Mouse (Mus musculus) layer of hippocampus, adult 8-10 months (tissue): ENCODE measurements around the gene Rxylt1. TPM values are rescaled to one million over a fixed set of nuclear protein-coding genes. Genes with fewer than 3 reads are reported as not detected.

ENCODE experiments used
- DNase-seq, 2 experiments: peaks; one replicate each; pipeline ENCODE4 v3.0.0; 2022; ENCODE audit warnings: low spot score in 2 of 2
- total RNA-seq, 4 experiments: library from RNA; stranded (reverse); gene quantifications; 2 replicates each; pipeline ENCODE4 v1.2.4; 2022

The Rxylt1 gene
- total RNA-seq, result 10 to 100 TPM; 32.1 to 45.4 (median 38.4) TPM

DNA sequence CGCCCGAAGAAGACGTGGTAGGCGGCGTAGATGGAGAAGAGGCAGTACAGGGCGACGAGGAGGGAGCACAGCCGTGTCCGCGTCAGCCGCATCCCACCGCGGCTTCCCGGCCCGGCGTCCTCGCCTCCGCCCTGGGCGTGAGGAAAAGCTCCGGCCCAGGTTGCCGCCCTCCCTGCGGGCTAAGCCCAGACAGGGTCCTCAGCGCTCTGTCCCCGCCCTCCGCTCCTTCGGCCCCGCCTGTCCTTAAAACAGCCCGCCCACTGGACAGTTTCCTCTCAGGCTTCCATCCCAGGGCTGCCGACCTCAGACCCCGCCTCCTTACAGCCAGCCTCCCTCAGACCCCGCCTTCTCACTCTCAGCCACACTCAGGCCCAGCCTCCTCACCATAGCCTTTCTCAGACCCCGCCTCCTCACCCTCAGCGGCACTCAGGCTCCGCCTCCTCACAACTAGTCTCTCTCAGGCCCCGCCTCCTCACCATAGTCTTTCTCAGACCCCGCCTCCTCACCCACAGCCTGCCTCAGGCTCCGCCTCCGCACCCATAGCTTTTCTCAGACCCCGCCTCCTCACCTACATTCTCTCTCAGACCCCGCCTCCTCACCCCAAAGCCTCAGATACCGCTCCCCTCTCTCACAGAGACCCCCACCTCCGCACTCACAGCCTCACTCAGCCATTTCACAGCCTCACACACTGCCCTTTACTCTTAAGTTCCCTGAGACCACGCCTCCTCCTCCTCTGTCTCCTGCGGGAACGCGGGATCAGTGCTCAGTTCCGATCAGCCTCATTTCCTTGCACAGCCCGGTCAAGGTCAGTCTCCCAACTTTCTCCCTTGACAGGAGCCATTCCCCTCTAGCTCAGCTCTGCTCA, at the start of gene Rxylt1:
Rxylt1 (minus strand) TSS at position 392 of the 865 bp plus-strand sequence.
- peak; percentile 93 to 95 for DNase-seq

DNA sequence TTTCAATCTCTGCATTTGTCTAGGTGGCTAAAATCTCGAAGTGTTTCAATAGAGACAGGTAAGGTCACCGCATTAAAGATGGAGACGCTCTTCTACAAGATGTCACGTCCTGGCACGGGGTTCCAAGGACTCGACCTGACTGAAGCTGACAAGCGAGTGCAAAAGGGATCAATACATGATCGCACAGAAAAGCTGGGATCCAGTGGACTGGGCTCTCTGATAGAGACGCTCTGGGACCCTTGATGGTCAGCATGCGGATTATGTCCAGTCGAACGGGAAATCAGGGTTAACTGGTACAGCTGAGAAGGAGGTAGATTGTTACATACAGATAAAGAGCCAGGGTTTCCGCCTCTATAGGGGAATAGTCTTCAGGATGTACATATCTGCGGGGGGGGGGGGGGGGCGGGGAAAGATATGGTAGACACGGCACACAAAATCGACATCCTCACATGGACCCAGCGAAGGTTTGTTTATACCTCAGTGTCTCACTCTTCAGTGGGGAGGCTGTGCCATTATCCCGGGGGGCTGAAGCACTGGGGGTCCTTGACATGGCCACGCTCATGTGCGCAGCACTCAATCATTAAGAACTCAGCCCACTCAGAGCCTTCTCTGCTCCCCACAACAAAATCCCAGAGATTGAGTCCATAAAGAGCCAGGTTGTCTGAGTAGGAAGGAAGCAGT, 24.3 kb upstream of the Rxylt1 start:
- DNase-seq, result no peak

DNA sequence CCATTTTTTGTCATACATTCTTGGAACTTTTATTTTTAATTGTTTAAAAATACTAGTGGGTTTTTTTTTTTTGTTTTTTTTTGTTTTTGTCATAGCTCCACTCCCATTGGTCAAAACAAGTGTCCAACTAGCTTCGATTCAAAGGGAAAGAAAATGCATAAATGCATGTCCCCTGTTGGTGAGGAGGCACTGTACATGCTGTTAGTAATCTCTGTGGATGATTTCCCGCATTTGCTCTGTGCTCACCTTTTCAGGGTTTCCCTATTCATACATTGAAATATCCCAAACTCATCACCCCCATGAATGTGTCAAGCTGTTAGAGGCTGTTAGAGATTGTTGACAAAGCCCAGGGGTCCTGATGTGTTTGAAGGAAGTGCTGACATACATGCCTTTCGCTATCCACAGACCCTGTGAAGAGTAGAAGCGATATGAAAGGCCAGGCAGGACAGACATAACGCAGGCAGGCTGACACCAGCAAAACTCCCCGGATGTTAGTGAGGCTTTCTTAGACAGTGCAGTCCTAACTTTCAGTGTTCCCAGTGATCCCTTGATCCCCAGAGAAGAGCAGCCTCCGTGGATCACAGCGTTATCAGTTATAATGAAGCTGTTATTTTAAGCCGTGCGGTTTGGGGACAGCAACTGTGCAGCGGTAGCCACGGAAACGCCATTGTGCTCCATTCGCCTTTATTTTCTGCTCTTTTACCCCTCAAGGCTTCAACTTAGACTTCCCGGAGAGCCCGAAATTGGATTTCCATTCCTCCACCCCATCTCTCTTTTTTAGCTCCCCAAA, 23.5 kb upstream of the Rxylt1 start:
- no peak for DNase-seq

DNA sequence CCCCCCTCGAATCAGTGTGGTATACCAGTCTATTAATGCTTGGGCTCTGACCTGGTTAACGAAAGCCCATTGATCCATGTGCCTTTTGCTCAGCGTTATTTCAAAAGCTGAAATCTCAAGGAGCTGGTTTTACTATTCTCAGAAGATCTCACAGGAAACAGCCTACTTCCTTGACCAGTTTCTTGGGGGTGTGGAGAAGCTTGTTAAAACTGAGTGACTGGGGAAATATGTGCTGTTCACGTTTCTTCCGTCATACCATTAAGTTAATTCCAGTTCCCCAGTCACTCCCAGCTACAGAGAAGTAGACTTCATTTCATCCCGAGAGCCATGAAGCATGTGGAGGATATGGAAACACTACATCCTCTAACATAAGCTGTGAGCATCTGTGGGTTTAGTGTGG, 22.3 kb upstream of the Rxylt1 start:
- no peak for DNase-seq

DNA sequence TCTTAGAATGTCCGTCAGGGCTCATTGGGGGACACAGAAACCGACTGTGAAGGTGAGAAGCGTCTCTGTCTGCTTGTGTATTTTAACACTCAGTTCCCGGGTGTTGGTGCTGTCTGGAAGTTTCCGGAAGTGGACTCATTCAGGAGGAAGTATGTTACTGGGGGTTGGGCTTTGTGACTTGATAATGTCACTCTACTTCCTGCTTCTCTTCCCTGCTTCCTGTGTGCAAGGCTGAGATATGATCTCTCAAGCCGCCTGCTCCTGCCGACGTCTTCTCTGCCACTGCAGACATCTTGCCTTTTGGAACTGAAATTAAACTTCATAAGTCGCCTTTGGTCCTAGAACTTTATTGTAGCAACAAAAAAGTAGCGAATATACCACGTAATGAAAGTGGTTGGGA, 19.5 kb upstream of the Rxylt1 start:
- no peak for DNase-seq

DNA sequence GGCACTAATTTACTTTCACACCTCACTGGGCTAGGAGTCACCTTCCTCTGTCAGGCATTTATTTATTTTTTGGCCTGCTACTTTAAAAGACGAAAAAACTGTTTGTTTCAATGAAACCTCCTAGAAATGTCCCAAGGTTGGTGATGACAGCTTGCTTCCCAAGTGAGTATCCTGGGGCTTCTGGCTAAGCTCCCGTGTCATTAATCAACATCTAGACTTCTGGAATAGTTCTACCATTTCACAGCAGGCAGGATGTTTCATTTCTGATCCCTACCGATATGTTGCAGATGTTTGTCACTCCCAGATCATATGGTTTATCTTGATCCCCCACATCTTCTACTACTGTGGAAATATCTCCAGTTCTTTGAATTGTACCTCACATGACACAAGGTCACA, 9.5 kb upstream of the Rxylt1 start:
- DNase-seq, result no peak

DNA sequence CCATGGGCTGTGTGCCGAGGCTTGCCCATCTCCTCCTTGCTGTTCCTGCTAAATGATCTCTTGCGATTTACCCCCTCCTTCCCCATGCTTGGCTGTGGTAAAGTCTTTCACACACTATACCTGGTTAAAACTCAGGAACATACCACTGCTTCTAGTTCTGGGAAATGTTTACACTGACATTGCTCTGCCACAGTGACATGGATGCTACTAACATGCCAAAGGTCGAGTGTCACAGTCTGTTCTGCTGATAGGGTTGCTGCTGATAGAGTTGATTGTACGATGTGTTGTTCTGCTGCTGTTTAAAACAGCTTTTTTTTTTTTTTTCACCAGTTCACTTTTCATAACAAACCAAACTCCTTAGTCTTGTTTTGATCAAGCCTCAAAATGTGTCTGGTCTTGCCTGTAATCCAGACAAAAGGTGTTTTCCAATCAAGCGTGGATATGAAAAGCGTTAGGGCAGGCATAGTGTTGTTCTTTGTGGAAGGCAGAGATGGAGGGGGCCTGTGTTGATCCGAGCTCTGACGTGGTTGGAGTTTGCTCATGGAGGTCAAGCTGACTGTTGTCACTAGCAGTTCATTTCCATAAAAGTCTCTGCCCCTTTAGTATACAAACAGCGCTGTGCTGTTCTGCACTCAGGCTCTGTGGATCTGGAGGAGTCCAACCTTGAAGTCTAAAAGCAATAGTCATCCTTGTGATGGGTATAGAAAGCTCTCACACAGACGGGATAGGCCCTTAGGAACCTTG, 8.9 kb upstream of the Rxylt1 start:
- no peak for DNase-seq

DNA sequence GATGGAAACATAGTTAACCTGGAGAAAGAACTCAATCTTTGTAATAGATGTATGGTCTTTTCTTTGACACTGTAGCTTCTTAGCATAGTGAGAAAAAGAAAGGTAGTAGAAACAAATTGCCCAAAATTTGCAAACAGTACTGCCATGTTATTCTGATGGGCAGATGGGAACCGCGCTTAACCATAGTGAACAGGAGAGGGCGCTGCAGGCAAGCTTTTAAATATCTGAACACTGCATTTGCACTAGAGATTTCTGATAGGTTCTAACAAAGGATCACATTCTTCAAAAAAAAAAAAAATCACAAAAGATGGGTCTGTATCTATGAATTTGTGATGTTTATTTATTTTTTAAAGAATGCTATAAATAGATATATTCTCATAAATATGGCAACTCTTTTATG, 8.2 kb upstream of the Rxylt1 start:
- DNase-seq, result peak; percentile 39 to 80

DNA sequence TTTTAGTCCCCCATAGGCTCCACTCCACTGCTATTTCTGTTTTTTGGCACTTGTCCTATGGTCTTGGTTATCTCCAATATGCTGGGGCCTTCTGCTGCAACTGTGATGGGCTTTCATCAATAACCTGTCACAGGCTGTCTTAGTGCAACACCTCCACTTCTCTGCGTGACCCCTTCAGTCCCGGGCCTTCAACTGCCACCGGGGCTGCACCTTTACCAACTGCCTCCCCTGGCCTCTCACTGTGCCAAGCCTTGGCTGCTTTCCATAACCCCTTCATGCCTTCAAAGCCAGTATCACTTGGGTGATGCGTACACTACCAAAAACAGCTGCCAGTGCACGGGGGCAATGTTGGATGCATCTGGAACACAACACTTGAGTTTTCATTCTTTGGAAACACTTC, 5.5 kb upstream of the Rxylt1 start:
- DNase-seq, result no peak

DNA sequence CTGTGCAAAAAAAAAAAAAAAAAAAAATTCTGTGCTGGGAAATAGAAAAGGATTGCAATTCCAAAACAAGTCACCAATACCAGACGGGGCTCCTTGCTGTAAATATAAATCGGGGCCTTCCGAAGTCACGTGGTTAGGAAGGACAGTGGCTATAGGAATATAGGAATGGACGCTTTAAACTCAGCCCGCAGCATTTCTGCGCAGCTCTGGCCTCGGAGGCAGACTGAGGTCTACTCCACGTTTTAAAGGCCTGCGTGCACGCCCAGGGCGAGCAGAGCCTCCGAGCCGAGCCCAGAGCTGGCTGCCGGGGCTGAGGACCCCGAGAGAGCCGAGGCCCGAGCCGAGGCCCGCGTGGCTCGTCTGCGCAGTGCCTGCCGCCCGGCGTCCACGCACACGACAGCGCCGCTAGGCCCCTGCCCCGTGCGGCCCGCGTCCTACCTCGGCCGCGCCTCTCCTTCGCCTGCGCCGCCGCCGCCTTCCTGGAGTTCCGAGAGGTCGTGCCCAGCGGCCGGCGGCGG, 650 bp downstream of the Rxylt1 start:
- DNase-seq, result peak in 1 of 2 experiments; percentile 35

DNA sequence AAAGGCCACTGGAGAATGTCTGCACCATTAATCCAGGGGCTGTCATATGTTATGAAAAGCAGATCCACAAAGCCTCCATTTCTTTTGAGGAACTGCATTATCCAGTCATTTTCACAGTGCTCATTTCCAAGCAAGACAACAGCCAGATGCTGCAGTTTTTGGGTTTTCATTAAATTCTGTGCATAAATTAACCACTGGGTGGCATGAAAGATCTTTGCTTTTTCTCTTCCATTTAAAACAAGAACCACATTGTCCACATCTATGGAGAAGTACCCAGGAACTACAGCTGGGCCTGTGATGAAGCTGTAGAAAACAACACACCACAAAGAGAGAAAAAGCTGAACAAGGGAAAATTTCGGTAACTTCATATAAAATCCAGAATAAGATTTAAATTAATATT, 6.7 kb downstream of the Rxylt1 start:
- no peak for DNase-seq

DNA sequence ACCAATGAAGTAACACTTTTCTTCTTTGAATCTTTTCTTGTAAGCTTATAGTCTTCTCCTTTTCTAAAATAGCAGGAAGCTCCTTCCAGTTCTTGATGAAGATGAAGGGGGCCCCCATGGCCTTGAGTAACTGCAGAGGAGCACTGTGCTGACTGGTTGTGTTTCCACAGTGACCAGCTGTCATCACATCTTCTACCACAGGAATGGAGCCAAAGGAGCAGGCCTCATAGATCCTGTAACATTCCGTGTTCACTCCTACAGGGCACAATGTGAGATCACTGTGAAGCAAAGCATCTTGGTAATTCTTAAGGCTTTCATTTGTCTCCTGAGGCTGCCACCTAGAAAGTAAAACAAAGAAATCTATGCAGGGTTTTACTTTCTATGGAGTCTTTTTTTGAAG, 15.8 kb downstream of the Rxylt1 start:
- DNase-seq, result no peak

DNA sequence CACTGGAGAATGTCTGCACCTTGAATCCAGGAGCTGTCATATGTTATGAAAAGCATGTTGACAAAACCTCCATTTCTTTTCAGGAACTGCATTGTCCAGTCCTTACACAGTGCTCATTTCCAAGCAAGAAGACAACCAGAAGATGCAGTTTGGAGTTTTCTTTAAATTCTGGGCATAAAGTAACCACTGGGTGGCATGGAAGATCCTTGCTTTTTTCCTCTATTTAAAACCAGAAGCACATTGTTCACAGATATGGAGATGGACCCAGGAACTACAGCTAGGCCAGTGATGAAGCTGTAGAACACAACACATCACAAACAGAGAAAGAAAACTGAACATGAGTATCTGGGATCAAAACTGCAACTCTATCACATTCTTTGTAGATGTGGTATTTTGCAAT, 28.0 kb downstream of the Rxylt1 start:
- no peak for DNase-seq

DNA sequence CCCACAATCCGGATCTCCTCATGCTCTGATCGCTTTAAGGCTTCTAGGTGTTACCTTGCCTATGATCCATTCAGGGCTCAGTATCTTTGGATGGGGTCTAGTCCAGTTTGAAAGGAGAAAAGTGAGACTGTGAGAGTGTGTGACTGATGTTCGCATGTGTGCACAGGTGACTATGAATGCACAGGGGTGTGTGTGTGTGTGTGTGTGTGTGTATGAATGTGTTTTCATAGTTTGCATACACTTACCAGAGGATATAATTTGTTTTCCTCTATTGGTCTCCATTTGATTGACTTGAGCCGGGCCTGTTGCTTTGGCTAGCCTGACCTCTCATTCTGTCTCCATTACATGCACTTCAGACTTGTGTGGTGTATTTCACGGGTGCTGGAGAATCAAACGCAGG, 41.3 kb downstream of the Rxylt1 start:
- DNase-seq, result no peak

DNA sequence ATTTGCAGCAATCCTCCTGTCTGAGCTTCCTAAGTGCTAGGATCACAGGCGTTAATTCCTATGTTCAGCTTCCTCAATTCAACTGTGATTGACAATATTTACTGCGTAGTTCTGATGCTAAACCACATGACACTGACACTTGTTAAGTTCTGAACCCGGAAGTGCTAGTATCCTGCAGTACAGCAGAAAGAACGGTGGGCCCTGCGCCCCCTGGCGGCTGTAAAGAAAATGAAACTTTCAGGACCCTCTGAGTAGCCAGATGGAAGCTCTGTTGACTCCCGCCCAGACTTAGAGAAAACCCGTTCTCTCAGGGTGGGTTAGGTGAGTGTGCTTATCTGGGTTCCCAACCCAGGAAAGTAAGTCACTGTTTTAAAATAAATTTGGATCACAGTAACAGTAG, 42.6 kb downstream of the Rxylt1 start:
- DNase-seq, result peak in 1 of 2 experiments; percentile 18

DNA sequence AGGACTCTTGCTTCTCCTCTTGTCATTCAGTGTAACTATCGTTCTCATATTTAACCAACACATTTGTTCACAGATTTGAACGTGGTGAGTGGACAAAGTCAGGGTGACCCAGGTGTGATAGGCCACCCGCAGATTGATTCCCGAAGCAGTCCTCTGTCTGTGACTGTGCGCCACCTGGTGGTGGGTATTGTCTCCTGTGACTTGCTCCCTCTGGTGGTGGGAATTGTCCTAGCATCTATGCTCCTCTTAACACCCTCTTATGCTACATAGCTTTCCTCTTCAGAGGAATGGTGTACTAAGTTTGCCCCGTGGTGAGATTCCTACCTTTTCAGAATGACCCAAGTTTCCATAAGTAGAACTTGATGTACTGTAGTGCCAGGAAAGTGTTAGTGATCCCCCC, 45.3 kb downstream of the Rxylt1 start:
- DNase-seq, result peak; percentile 54 to 93

DNA sequence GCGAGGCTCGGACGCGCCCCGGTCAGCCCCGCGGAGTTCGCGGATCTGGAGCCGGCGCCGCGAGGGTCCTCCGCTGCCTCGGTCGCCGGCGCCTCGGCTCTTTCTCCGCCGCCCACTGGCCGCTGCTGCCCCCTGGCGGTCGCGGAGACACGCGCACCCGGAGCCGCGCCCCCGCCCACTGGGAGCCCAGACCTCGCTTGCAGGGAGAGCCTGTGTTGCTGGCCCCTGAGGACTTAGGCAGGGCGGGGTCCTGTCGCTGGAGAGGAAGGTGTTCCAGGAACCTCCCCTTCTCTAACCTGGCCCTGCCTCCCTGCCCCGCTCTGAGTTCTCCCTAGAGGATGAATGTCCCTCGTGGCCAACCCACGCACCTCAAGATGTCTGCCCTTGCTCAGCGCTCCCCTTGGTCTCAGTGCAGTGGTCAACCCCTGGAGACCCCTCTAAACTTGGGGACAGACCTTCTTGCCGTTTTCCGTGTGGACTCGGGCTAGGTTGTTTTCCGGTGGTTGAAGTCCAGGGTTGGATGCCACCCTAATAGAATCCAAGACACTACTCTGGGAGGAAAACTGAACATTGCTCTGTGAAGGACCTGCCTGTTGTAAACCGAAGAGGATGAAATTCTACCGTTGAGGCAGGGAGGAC, 49.3 kb downstream of the Rxylt1 start:
- DNase-seq, result peak; percentile 57 to 77

DNA sequence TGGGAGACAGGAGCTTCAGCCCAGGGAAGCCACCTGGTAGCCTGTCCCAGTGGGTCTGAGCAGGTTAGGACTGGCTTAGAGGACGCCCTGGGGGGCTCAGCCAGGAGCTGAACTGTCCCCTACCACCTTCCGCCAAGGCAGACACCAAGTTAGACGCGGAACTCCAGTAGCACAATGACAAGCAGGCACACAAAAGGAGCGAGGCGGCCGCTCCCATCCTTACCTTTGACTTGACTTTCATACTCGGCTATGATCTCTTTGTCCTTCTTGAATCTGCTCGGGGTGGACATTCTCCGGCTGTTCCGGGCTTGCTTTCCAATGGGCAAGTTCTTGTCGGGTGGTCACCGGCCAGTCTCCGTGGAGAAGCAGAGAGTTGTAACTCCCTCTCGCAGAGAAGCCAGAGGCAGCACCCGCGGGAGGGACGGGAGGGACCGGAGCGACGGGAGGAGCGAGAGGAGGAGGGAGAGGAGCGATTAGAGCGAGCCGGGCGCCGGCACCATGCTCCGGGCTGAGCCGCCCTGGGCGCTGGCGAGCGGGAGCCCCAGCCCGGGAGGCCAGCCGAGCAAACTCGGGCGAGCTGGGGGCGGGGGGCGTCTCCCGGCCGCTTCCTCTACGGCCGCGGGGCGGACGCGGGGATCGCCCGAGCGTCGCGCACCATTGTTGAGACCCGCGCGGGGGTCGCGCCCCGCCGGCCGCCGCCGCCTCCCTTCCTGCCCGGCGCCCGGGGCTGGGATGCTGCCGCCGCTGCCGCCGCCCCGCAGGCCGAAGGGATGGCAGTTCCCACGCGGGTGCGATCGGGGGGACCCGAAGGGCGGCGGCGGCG, 50.1 kb downstream of the Rxylt1 start, which contains the start of gene Srgap1:
Srgap1 (minus strand) TSS at position 412 of the 823 bp plus-strand sequence.
- DNase-seq, result peak; percentile 28 to 29

DNA sequence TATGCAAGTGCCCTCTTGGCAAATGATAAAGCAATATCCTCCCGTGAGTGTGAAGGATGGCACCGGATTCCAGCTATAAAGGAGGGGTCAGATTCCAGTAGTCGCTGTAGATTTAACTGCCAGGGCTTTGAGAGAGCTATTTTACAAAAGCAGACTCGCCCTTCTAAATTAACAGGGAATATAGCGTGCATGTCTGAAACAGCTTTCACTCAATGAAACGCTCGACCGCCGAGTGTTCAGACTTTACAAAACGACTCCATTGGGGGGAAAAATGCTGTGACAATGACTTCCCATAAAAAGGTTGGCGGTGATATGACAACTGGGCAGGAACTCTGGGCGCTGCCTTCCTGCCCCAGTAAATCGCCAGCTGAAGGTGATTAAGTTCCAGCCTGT, 50.7 kb downstream of the Rxylt1 start:
- DNase-seq, result no peak

DNA sequence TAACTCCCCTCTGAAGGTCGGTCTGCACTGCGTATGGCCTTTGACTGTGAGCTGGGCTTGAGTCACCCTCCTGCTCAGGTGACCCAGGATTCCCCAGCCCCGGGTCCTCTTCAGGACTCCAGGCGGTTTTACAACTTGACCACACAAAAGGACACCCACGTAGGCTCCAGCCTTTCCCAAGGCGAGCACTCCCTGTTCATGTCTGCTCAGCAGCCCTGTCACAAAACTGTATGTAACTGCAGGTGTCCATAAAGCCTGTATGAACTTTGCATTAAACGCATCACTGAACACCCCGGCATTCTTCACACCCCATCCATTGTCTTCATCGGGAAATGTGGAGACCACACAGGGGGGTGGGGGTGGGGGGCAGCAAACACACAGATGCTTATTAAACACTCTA, 51.2 kb downstream of the Rxylt1 start:
- no peak for DNase-seq
